Mouse (Mus musculus): ENCODE results near the gene Ifi47.

DNA sequence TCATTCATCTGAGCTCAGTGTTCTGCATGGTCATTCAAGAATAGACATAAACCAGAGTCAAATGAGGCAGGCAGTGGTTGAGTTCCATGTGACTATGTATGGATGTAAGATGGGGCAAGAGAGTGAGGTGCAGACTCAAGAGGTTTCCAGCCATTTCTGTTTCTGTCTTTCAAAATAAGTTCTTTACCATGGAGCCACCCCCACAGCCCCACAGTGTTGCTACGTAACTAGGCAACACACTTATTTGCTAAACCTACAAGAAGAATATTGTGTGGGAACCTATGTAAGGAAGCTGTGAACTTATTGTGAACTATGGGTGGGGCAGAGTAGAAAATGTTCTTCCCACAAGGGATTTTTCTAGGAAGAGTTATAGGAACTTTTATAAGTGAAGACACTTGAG is 6.8 kb downstream of the Ifi47 start:
- TF ChIP-seq CTCF (conservative IDR thresholded peaks at IDR 0.05; ENCODE audit: insufficient read depth, insufficient read length, low read depth, low read length) = no peak
- no peak for TF ChIP-seq POLR2A (IDR thresholded peaks at IDR 0.05; ENCODE audit: low read depth, low read length)

Data from kidney, adult 2 months (tissue).